Mouse (Mus musculus): ENCODE results near the gene Mrgpre.
A peak's percentile ranks its signal among the peaks of the same experiment; 100 is the strongest.

The Mrgpre gene

GRCm38 (mm10) chr7:143739511-143740461 is 44.5 kb downstream of the Mrgpre start:
- DNase-seq (ENCODE audit: low spot score in 2 of 2) = peak; percentile 55 to 60

- no peak for DNase-seq (ENCODE audit: low spot score in 2 of 2)
Measured at GRCm38 (mm10) chr7:143738601-143739006, 45.7 kb downstream of the Mrgpre start.

GRCm38 (mm10) chr7:143738194-143738593 is 46.1 kb downstream of the Mrgpre start:
- DNase-seq (ENCODE audit: low spot score in 2 of 2) = no peak

- DNase-seq (ENCODE audit: low spot score in 2 of 2) = peak in 1 of 2 experiments; percentile 42
Measured at GRCm38 (mm10) chr7:143733746-143734145, 50.6 kb downstream of the Mrgpre start.

- no peak for DNase-seq (ENCODE audit: low spot score in 2 of 2)
Measured at GRCm38 (mm10) chr7:143729886-143730285, 54.4 kb downstream of the Mrgpre start.

All from right cerebral cortex, postnatal 36 days (tissue).